Mouse (Mus musculus) right cerebral cortex, adult 2 months (tissue): ENCODE measurements around the gene Exd2.
A peak's percentile ranks its signal among the peaks of the same experiment; 100 is the strongest.
"Not testable (repeated sequence)": the region's sequence is repeated elsewhere in the genome, so short reads cannot be mapped to it uniquely, and the experiment has no call there.

Source experiments
- DNase-seq, 2 experiments: peaks; one replicate each; pipeline ENCODE4 v3.0.0; 2021 to 2022; ENCODE audit warnings: low spot score in 2 of 2

Exd2 gene

DNA sequence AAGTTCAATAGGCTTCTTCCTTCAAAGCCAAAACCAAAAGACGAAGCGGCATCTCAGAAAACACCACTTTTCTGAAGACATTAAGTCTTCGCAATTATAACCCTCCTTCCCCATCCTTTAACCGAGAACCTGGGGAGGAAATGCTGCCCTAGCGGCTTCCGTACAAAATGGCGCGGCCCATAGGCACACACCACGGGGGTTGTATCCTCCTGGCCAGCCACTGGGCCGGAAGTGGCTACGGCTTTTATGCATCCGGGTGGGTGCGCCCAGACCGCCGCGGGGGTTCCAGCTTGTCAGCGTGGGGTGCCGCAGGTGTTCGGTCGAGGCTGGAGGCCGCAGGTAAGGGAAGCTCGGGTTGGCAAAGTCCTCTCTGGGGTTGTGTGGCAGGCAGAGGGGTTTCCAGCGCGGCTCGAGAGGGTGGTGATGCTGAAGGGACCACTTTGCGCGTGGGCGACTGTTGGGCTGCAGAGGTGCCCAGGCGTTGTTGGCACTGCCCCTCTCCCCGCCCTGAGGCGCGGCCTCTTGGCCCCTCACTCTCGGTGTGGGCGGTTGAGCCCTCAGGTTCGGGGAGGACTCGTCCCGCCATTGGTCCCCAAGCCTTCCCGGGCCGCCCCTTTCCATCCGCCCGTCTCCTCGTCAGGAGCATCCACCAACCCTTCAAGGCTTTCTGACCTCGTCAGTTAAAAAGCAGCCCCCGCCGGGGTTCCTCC, at the start of gene Exd2:
TSS of gene Exd2 (plus strand) at position 154 of the 710 bp plus-strand sequence.
- DNase-seq: peak; percentile 93

DNA sequence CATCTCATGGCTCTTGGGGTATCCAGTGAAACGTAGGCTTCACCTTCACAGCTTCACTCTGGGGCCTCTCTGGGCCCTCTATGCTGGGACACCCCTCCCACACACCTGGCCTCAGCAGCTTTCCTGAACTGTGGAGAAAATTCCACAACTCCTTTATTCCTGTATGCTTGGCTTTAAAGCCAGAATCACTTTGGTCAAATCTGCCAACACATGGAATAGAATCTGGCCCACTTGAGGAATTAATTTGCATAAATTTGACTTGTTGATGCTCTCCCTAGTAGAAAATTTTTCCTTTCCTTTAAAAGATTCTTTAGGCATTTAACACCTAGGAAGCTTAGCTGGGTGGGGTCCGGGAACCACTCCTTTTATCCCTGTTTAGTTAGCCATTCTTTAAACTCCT, 47.8 kb upstream of the Exd2 start:
- DNase-seq: no peak

DNA sequence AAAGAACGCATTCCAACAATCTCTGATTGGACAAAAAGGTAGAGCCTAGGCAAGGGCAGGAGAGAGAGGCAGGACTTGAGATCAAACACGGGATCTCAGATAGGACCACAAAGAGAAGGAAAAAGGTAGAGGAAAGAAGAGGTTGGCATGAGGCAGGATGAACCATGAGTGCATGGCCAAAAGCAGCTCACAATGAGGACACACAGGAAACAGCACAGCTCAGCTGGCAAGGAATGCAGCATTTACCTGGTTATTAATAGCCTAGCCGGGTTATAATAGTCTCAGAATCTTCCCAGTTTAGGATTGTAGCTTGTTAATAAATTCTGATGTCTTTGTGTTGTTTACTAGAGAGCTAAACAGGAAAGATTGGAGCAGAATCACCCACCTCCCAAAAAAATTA, 35.2 kb upstream of the Exd2 start:
- DNase-seq: no peak

DNA sequence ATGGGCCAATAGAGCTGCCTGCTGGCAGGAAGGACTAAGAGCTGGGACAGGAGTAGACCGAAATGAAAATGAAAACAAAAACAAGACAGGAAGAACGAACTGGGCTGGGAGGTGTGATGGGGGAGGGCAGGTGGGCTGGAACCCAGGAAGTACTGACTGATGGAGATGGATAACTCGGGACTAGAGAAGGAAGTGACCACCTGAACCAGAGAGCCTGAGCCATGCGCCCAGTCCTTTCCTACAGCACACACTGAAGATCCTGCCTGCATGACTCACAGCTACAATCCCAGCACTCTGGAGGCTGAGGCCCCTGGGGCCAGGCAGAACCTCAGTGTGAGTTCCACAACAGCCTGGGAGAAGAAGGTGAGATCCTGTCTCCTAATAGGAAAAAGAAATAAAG, 29.6 kb upstream of the Exd2 start:
- DNase-seq: no peak

DNA sequence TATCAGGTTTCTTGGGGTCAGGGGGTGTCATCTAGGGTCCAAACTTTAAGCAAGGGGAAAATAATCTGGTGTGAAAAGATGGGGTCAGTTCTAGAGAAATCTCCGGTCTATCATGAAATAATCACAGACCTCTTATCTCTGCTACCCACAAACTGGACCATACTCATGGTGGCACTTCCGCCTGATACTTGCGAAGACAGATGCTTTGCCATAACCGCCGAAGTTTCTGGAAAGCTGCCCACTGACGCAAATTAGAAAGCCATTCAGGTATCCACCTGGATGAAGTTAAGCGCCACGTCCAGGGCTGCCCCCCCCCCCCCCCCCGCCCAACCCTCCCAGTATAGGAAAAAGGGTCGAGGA, 28.3 kb upstream of the Exd2 start:
- peak in 1 of 2 experiments; percentile 25 for DNase-seq

DNA sequence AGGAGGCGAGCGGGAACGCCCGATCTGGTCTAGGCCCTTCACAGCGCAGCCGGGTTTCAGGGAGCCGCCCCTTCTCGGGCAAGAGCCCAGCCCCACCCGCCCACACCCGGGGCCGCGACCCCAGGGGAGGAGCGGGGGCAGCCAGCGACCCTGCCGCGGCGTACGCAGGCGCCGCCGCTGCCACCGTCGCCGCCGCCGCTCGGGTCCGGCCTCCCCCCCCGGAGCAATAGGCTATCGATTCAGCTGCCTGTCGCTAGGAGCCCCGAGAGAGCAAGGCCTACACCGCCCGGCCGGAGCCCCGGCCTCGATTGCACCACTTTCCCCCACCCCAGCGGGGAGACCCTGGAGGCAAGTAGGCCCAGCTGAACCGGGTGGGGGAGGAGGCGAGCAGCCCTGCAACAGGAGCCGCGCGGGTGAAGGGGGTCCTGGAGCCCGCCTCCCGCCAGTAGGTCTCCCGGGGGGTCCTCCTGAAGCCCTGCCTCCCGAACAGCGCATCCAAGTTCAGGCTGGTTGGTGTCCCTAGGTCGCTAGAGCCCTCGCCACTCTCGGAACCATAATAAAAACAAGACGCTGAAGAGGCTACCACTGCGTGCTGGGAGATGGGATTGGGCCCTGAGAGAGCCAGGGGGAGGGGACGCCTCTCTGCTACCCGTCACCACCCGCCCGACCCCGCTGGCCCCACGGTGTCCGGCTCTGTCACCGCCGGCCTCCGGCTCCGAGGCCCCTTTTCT, 27.8 kb upstream of the Exd2 start:
- DNase-seq: peak; percentile 64

DNA sequence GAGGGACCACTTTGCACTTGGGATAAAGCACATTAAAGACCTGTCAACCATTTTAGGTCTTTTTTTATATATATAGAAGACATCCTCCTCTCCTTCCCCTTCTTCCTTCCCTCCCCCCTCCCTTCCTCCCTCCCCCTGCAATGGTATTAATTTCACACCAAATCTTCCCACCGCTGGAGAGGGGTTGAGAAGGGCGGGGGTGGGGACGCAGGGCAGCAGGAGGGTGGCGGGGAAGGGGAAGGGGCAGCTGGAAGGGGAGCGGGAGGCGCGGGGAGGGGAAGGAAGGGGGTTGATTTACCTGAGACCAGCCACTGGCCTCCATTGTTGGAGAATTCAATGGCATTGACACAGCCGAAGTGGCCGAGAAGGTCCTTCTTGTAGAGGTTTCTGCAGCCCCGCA, 27.0 kb upstream of the Exd2 start:
- no peak for DNase-seq

DNA sequence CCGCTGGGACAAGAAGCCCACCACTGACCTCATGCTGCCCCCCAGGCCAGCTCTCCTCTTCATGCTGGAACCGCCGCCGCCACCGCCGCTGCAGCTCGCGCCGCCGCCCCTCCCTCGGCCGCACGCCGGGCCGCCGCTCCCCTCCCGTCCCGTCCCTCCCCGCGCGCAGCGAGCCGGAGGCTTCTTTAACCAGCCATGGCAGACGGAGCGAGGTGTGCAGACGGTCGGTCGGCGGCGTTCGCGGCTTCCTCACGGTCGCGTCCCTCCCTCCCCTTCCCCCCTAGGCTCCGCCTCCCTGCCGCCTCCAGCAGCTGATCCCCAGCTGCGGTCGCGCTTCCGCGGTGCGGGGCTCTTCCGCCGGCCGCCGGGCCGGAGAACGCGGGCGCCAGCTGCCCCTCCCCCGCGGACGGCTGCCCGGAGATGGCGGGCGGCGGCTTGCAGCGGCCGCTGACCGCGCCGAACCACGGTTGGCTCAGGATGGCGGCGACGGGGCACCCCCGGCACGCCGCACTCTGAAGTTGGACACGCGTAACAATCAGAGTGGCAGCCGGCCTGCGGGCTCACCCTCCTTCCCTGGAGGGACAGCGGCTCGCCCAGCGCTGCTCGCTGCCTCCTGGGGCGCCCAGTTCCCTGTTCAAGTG, 26.4 kb upstream of the Exd2 start, which contains the start of gene Dcaf5:
TSS of gene Dcaf5 (minus strand) at position 266 of the 641 bp plus-strand sequence.
- peak; percentile 72 to 76 for DNase-seq

DNA sequence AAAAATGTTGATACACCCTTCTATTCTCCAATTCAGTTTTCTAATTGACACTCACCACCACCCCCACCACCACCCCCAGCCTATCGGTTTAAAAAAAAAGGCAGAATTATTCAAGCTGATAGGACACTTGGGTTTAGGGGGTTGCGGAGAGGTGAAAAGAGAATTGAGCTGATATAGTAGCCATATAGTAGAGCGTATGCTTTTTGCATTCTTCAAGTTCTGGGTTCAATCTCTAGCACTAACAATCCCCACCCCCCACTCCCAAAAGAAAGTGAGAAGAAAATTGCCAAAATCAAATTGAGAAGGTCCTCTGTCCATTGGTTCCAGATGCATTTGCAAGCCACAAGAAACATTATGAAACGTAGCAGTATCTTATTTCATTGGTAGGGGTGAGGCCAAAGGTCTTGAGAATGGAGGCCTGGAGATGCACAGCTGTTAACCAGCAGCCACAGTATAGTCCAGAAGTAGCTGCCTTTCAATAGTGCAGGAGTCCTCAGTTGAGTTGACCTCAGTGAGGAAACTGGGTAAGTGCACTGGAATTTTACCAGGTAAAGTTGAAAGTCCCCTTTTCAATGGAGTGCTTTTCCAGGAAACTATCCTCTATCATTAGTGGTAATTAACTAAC, 25.7 kb upstream of the Exd2 start:
- no peak for DNase-seq

DNA sequence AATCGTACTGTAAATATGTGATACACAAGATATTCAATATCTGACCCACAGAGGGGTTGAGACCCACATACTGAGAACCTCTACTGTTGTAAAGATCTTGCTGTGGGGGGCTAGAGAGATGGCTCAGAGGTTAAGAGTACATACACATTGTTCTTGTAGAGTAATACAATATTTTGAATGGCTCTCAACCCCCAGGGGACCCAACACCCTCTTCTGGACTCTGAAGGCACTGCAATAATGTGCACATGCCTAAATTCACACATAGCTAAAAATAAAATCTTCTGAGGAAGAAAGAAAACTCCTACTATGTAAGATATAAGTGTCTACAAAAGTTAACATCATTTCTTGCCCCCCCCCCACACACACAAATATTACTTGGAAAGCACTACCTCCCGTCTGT, 21.9 kb upstream of the Exd2 start:
- no peak for DNase-seq

DNA sequence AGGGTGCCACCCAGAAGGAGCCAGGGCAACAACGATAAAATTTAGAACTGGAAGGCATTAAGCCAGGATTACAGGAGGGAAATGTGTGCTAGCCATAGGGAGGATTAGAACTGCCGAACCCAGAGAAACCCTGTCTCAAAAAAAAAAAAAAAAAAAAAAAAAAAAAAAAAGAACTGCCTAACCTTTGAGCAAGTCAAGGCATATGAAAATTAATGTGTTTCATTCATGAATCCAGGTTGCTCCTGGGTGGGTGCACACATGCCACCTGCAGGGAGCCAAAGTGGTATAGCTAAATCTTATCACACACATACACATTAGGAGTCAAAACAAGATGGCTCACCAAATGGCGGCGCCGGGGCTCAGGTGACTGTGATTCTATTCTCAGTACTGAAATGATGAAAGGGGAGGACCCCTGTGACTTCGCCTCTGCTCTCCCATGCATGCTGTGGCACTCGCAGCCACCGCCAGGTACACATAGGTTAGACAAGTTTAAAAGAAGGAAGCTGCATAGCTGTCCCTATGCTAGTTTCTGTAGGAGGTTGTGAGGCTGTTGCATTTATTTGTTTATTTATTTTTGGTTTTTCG, 18.3 kb upstream of the Exd2 start:
- no peak for DNase-seq

DNA sequence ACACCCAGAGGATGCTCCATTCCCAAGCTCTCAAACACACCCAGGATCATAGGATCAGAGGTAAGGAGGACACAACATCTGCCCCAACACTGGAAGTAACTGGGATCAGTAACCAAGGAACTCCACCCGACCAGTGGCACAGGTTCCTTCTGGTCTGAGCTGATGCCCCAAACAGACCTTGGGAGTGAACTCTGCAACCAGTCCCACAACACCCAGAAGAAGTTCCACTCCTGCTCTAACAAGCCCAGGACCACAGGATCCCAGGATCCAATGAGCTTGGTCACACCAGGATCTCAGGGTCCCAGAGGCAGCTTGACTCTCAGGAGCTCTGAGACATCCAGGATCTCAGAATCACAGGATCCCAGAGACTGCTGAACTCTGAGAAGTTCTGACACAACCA, 9.4 kb upstream of the Exd2 start:
- DNase-seq: no peak

DNA sequence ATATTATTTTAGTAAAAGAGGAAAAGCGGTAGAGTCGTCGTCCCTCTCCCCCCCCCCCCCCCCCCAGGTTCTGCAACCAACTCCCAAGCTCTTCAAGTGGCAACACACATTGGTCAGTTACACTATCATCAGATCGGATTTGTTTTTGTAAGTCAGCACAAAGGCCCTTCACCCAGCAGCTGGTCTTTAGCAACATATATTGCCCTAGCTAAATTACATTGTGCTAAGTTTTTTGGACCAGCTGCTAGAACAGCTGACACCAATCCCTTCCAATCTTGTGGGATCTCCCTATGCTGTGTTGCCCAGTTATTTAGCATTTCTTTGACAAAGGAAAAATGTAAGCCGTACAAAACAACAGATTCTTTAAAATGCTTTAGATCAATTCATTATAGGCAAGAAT, 4.9 kb upstream of the Exd2 start:
- DNase-seq: no peak

DNA sequence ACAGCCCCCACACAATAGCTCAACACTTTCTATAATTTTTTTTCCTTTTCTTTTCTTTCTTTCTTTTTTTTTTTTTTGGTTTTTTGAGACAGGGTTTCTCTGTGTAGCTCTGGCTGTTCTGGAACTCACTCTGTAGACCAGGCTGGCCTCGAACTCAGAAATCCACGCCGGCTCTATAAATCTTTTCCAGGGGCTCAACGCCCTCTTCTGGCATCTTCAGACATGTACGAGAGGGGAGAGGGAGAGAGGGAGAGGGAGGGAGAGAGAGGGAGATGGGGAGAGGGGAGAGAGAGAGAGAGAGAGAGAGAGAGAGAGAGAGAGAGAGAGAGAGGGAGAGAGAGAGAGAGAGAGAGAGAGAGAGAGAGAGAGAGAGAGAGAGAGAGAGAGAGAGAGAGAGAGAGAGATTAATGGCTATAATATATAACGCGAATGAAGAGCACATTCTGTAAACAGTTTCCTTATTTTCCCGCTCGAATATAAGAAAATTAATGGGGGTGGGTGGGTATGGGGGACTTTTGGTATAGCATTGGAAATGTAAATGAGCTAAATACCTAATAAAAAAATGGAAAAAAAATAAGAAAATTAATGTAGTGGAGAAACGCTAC, 501 bp upstream of the Exd2 start:
- not testable (repeated sequence) for DNase-seq

DNA sequence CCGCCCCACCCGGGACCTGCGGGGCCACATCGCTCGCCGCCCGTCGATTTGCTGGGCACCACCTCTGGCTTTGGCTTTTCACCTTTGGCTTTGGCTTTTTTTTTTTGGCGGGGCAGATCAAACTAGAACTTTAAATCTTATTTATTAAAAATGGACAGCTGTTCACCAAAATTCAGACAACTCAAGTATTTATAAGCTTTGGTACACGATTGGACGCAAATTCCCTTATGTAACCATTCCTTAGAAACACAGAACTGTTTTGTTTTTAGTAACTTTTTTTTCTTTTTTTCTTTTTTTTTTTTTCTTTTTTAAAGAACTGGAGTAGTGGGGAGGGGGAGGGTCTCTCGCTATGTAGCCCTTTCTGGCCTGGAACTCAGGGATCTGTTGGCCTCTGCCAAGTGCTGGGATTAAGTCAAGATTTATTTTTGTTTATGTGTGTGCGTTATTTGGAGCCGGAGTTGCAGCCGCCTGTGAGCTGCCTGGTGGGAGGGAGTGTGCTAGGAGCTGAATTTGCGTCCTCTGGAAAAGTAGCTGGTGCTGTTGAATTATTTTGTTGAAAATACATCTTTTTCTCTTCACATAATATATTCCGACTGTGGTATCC, 873 bp downstream of the Exd2 start:
- no peak for DNase-seq

DNA sequence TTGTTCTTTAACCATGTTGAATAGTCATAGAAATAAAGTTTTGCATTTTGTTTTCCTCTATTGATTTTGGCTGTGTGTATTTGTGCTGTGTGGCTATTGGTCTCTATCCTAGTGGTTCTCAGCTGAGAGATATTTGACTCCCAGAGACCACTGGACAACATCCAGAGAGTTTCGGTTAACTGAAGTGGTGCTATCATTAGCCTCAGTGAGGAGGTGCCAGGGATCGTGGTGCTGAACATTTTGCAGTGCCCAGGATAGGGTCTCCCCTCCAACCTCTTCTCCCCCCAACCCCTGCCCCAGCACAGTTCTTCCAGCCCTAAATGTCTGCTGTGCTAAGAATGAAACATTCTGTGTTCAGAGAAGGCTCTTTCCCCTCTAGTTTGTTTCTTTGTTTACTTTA, 7.3 kb downstream of the Exd2 start:
- no peak for DNase-seq

DNA sequence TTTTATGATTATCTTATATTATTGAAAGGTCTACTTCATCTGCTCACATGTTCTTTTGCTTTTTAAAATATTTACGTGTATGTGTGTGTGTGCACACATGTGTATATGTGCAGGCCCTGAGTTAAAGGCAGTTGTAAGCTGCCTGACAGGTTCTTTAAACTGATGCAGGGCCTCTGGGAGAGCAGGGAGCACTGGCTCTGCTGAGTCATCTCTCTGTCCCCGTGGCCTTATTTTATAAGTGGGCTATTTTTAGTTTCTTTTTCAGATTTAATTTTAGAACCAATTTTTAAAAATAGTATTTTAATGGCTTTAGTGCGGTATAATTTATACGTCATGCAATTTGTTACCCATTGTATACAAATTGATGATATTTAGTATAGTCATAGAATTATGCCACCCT, 9.0 kb downstream of the Exd2 start:
- no peak for DNase-seq

DNA sequence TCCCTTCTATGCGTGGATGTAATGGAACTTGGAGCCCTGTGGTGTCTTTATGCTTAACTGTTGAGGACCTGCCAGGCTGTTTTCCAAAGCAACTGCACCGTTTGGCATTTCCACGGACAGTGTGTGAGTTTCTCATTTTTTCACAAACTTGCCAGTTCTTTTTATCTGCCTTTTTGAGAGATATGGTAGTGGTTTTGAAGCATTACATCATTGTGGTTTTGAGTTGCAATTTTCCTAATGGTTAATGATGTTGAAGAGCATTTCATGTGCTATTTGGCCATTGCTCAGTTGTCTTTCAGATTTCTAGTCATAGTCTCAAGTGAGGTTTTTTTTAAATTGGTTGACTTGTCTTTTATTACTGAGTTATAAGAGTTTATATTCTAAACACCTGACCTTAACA, 10.8 kb downstream of the Exd2 start:
- no peak for DNase-seq

DNA sequence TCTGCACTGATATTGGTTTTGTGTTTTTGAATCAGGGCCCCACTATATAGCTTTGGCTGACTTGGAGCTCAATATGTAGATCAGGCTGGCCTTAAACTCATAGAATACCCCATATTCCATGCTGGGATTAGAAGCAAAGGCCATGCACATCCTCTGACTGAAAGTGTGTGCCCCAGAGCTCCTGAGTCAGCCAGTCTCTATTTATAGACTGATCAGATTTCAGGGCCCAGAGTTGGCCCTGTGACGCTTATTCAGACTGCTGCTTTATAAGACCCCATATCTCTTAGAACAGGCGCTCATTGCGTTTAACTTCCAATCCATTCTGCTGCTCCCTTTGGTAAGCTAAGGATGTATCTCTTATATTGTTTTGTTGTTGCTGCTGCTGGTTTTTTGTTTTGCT, 17.1 kb downstream of the Exd2 start:
- DNase-seq: no peak

DNA sequence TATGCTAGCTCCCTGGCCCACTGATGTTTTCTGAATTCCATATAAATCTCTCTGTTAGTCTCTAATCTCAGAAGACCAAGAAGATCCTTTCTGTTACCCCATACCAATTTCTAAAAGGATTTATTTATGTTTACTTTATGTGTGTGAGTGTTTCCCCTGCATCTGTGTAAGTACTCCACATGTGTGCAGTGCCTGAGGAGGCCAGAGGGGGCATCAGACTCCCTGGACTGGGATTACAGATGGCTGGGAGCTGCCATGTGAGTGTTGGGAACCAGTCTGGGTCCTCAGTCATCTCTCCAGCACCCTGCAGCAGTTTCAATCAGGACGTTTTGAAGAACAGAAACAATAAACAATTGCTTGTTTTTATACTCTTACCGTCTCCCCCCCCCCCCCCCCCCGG, 20.5 kb downstream of the Exd2 start:
- DNase-seq: no peak

DNA sequence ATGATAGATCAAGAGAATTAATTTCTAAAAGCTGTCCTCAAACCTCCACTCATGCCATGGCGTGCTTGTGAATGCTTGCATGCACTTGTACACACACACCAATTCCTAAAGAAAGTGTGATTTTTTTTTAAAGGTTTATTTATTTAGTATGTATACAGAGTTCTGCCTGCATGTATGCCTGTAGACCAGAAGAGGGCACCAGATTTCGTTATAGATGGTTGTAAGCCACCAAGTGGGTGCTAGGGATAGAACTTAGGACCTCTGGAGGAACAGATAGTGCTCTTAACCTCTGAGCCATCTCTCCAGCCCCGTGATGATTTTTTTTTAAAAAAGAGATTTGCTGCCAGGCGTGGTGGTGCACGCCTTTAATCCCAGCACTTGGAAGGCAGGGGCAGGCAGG, 30.4 kb downstream of the Exd2 start:
- no peak for DNase-seq
